In genomic region chr16:77499537-77500301, GRCm38 (mm10) we compare ENCODE assay signal across 8 mouse cellular contexts.
DNase-seq lines count a peak whose midpoint lies in the region; ATAC-seq lines count a peak whose summit lies in the region.

No protein-coding gene starts in this region.

- intact Hi-C loops in left cerebral cortex, postnatal 10 days (cut with DNase I): loop anchor here (2.0 to 5.0 kb wide), 4 partner anchors 79 to 257 kb away; no protein-coding TSS in a partner anchor

- no peaks in the 10 kb centered on the region for H3K36me3 ChIP-seq in embryonic facial prominence, embryonic 10.5 days (replicated peaks)
- H3K36me3 ChIP-seq in intestine, embryonic 16.5 days (ENCODE audit: control insufficient read depth, insufficient read depth, low read length): no peaks in the 10 kb centered on the region

- H3K27ac ChIP-seq in embryonic facial prominence, embryonic 10.5 days (replicated peaks): peak overlapping the region; percentile 82
- peak overlapping the region; percentile 46; the same call in 1 of the 2 replicates for H3K27ac ChIP-seq in intestine, embryonic 16.5 days (ENCODE audit: low read length)

- DNase-seq in adrenal gland, adult 8-10 months: peak; percentile 68
- DNase-seq in embryonic facial prominence, embryonic 10.5 days (ENCODE audit: low spot score): peak; percentile 75
- DNase-seq in left cerebral cortex, postnatal 10 days (ENCODE audit: extremely low spot score in 1 of 2, low spot score in 2 of 2): peak; percentile 90 to 94
- peak; percentile 68 for DNase-seq in right cerebral cortex, postnatal 25 days

- H3K9ac ChIP-seq in intestine, embryonic 16.5 days (ENCODE audit: low read depth, low read length): no peak overlapping the region

- H3K4me2 ChIP-seq in intestine, embryonic 16.5 days (ENCODE audit: low read depth, low read length): peak overlapping the region; percentile 34

- no peaks in the 10 kb centered on the region for H3K27me3 ChIP-seq in embryonic facial prominence, embryonic 10.5 days (replicated peaks; ENCODE audit: low read depth, poor library complexity, severe bottlenecking)
- H3K27me3 ChIP-seq in intestine, embryonic 16.5 days (replicated peaks; ENCODE audit: control insufficient read depth, insufficient read depth, low read length): no peaks in the 10 kb centered on the region

- no peaks in the 10 kb centered on the region for H3K9me3 ChIP-seq in embryonic facial prominence, embryonic 10.5 days
- no peaks in the 10 kb centered on the region for H3K9me3 ChIP-seq in intestine, embryonic 16.5 days (ENCODE audit: control insufficient read depth, low read length)

- 48% methylated on average over 18 of the region's 18 CpGs for WGBS in embryonic facial prominence, embryonic 10.5 days
- WGBS in intestine, embryonic 16.5 days: 36% methylated on average over 18 of the region's 18 CpGs

- ATAC-seq in granulocyte monocyte progenitor cell, adult 5-6 weeks (replicated peaks; ENCODE audit: poor library complexity, severe bottlenecking): peak; percentile 65
- peak; percentile 98 for ATAC-seq in intestine, embryonic 16.5 days
- ATAC-seq in megakaryocyte, adult 5-6 weeks (ENCODE audit: poor library complexity, severe bottlenecking): peak; percentile 59
- no peak for ATAC-seq in activated CD4-positive, CD25-positive, alpha-beta regulatory T cell, adult 4 months

- H3K4me1 ChIP-seq in embryonic facial prominence, embryonic 10.5 days: peaks cover 15% of the 10 kb centered on the region
- 0 out of 2 replicates have a peak, but pooled peaks cover 5% of the 10 kb centered on the region for H3K4me1 ChIP-seq in intestine, embryonic 16.5 days (ENCODE audit: control insufficient read depth, insufficient read depth, low read length)

- H3K4me3 ChIP-seq in embryonic facial prominence, embryonic 10.5 days: peak overlapping the region; percentile 23; the same call in 1 of the 2 replicates
- peak overlapping the region; percentile 24; the same call in 1 of the 2 replicates for H3K4me3 ChIP-seq in intestine, embryonic 16.5 days (ENCODE audit: low read length)
